Mouse (Mus musculus) intestine, postnatal 0 days (tissue): ENCODE measurements at regions not wholly inside any gene's neighbourhood (a gene's known extent, or its start where the extent isn't known, plus 50 kb on each side); places are given as distances from the start of the nearest gene placed in this dataset.

Experiments used
- ATAC-seq: fragments of 200-750 bp; cut with Nextera tagmentation; 2 replicates; pipeline ENCODE4 v1.8.0; 2017; ENCODE audit warnings: mild to moderate bottlenecking, moderate TSS enrichment, moderate library complexity
- H3K27ac ChIP-seq: fragments of 300-500 bp; sonication (generic); 2 replicates; pipeline ENCODE4 v1.5.1; 2014; ENCODE audit warnings: mild to moderate bottlenecking, low read depth, low read length, moderate library complexity
- H3K27me3 ChIP-seq: fragments of 300-500 bp; sonication (generic); replicated peaks from 2 replicates; pipeline ENCODE4 v1.6.1; 2014; ENCODE audit warnings: low read length, mixed read lengths; ENCODE audit not compliant: control insufficient read depth, insufficient read depth
- H3K36me3 ChIP-seq: fragments of 300-500 bp; sonication (generic); 2 replicates; pipeline ENCODE4 v1.6.1; 2014; ENCODE audit warnings: mild to moderate bottlenecking, moderate library complexity; ENCODE audit not compliant: control insufficient read depth, insufficient read depth
- H3K4me1 ChIP-seq: fragments of 300-500 bp; sonication (generic); replicated peaks from 2 replicates; pipeline ENCODE4 v1.6.1; 2014; ENCODE audit warnings: antibody characterized with exemption, low read length, mixed read lengths; ENCODE audit not compliant: control insufficient read depth, insufficient read depth
- H3K4me2 ChIP-seq: fragments of 300-500 bp; sonication (generic); replicated peaks from 2 replicates; pipeline ENCODE4 v1.6.1; 2014; ENCODE audit warnings: low read depth, mild to moderate bottlenecking, moderate library complexity
- H3K4me3 ChIP-seq: fragments of 300-500 bp; sonication (generic); 2 replicates; pipeline ENCODE4 v1.5.1; 2014; ENCODE audit warnings: low read depth, low read length
- H3K9ac ChIP-seq: fragments of 300-500 bp; sonication (generic); 2 replicates; pipeline ENCODE4 v1.6.1; 2014; ENCODE audit warnings: mild to moderate bottlenecking, low read depth, low read length
- H3K9me3 ChIP-seq: fragments of 300-500 bp; sonication (generic); 2 replicates; pipeline ENCODE4 v1.6.1; 2016; ENCODE audit warnings: mixed run types; ENCODE audit not compliant: control insufficient read depth
- CTCF ChIP-seq: sonication (generic); IDR thresholded peaks from 2 replicates; pipeline ENCODE4 v1.5.1; 2016; ENCODE audit warnings: low read depth, mild to moderate bottlenecking, control low read depth, antibody characterized with exemption, moderate library complexity
- WGBS: fragments of 180-500 bp; shearing (Covaris S2); extraction: QIAGEN DNeasy Blood & Tissue Kit; methylation state at CpG from one replicate; pipeline ENCODE4 v1.1.7; 2014; 5-methylcytosine and 5-hydroxymethylcytosine counted together

- 61% methylated on average over 4 of the region's 4 CpGs for WGBS
- Histone ChIP-seq H3K4me1 (no peaks in the 10 kb centered on the region), H3K27ac (no peak overlapping the region), H3K9ac (no peak overlapping the region), H3K4me3 (no peak overlapping the region), H3K36me3 (no peaks in the 10 kb centered on the region), H3K9me3 (no peaks in the 10 kb centered on the region), H3K27me3 (no peaks in the 10 kb centered on the region), H3K4me2 (no peak overlapping the region)
- no peak for TF ChIP-seq CTCF
- ATAC-seq = no peak
Measured at GRCm38 (mm10) chr13:107499296-107499695, 477.4 kb upstream of the Kif2a start.

DNA sequence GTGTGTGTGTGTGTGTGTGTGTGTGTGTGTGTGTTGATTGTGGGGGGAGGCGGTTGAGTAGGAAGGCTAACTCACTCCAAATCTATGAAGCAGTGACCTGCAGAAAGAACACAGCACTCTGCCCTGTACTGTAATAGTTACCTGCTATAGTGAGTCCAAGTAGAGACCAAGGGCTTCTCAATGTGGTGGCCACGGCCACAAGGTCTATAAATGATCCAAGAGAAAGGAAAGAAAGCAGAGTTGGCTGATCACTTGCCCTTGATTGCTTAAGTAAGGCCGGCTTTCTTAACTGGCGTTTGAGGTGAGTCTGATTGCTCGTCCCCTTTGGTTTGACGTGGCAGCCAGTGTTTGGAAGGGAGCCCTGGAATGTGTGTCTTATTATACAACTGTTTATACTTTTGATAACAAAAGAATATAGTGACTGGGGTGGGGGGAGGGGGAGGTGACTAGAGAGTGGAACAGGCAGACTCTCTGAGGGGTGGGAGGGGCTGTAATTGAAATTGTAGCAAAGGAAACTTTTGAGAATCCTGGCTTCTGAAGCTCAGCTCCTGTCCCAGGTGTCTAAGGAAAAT is 473.3 kb upstream of the Kif2a start:
- H3K36me3 ChIP-seq = no peaks in the 10 kb centered on the region
- 37% methylated on average over 6 of the region's 6 CpGs for whole genome bisulfite sequencing
- H3K27ac ChIP-seq = no peak overlapping the region
- no peak for TF ChIP-seq CTCF
- H3K4me2 ChIP-seq = no peak overlapping the region
- no peak for ATAC-seq
- H3K27me3 ChIP-seq = no peaks in the 10 kb centered on the region
- no peak overlapping the region for H3K9ac ChIP-seq
- no peaks in the 10 kb centered on the region for H3K4me1 ChIP-seq
- H3K9me3 ChIP-seq = no peaks in the 10 kb centered on the region
- H3K4me3 ChIP-seq = no peak overlapping the region

DNA sequence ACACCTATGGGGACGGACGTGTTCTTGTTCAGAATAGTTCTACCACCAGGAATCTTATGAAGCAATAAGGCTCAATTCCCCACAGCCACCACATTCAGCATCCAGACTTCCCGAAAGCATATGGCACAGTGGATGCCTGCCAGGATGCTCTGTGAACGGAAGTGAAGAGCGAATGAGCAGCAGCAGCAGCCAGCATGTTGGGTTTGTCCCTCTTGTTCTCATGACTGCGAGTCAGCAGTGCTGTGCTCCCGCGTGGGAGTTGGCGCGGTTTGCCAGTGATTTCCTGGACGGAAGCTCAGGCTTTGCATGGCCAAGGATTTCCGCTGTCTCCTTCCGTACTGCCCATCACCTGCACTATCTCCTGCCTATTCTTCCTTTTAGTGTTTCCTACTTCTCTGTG is 471.8 kb upstream of the Kif2a start:
- Histone ChIP-seq H3K4me3 (no peak overlapping the region), H3K9me3 (no peaks in the 10 kb centered on the region), H3K27ac (no peak overlapping the region), H3K4me1 (no peaks in the 10 kb centered on the region), H3K36me3 (no peaks in the 10 kb centered on the region), H3K27me3 (no peaks in the 10 kb centered on the region), H3K9ac (no peak overlapping the region), H3K4me2 (no peak overlapping the region)
- TF ChIP-seq CTCF = no peak
- ATAC-seq = no peak
- WGBS = 68% methylated on average over 13 of the region's 13 CpGs

GRCm38 (mm10) chr13:107492448-107492847 is 470.5 kb upstream of the Kif2a start:
- Histone ChIP-seq H3K4me2 (no peak overlapping the region), H3K36me3 (no peaks in the 10 kb centered on the region), H3K9me3 (no peaks in the 10 kb centered on the region), H3K4me3 (no peak overlapping the region), H3K27ac (no peak overlapping the region), H3K27me3 (no peaks in the 10 kb centered on the region), H3K4me1 (no peaks in the 10 kb centered on the region), H3K9ac (no peak overlapping the region)
- no peak for ATAC-seq
- no peak for TF ChIP-seq CTCF
- WGBS = 84% methylated on average over 4 of the region's 4 CpGs

DNA sequence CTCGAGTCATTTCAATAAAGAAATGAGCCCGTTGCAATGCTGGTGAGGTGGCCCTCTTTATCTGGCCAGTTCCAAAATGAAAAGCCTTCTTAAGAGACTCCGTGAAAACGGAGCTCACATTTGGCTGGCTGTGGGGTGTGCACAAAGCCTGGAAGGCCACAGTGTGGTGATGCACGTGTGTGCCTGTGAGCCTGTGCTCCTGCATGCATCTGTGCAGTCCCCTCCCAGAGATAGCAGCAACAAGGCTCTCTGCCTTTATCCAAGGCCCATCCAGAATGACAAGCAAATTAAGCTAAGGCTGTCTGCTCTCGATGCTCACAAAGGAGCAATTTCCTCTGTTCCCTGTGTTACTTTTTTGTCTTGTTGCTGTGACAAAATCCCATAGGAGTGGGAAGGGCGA is 469.5 kb upstream of the Kif2a start:
- TF ChIP-seq CTCF = no peak
- H3K27ac ChIP-seq = no peak overlapping the region
- 76% methylated on average over 7 of the region's 7 CpGs for WGBS
- H3K27me3 ChIP-seq = no peaks in the 10 kb centered on the region
- H3K4me3 ChIP-seq = no peak overlapping the region
- no peaks in the 10 kb centered on the region for H3K36me3 ChIP-seq
- ATAC-seq = no peak
- H3K9ac ChIP-seq = no peak overlapping the region
- H3K4me1 ChIP-seq = no peaks in the 10 kb centered on the region
- no peak overlapping the region for H3K4me2 ChIP-seq
- no peaks in the 10 kb centered on the region for H3K9me3 ChIP-seq

DNA sequence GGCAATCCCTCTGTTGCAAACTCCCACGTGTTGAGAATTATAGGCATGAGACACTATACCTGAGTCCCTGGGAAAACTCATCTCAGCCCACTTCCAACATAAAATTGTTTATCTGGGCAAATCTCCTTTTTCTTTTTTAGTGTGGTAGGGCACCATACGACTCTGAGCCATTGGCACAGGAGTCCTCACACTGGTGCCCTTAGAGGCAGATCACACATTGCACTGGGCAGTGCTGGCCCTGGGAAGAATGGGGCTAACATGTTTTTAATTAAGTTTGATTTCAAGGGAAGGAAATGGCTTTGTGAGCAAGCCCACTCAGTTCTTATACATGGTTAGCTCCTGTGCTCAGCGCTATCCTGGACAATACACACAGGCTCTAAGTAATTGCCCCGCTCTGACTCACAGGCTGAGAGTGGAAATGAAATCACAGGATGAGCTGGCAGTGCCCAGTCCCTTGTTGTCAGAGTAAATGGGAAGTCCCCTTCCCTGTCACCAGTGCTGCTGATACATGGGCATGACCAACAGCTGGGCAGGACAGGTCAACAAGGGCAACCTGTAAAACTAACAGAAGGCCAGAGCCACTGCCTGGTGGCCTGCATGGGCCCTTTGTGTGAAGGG is 463.6 kb upstream of the Kif2a start:
- Histone ChIP-seq H3K4me3 (no peak overlapping the region), H3K9ac (no peak overlapping the region), H3K4me1 (no peaks in the 10 kb centered on the region), H3K27me3 (no peaks in the 10 kb centered on the region), H3K9me3 (no peaks in the 10 kb centered on the region), H3K36me3 (no peaks in the 10 kb centered on the region), H3K27ac (no peak overlapping the region), H3K4me2 (no peak overlapping the region)
- TF ChIP-seq CTCF = no peak
- no peak for ATAC-seq
- WGBS = 81% methylated on average over 4 of the region's 4 CpGs
